Comparison of ENCODE assay signal across 9 mouse cellular contexts in the genomic region with DNA sequence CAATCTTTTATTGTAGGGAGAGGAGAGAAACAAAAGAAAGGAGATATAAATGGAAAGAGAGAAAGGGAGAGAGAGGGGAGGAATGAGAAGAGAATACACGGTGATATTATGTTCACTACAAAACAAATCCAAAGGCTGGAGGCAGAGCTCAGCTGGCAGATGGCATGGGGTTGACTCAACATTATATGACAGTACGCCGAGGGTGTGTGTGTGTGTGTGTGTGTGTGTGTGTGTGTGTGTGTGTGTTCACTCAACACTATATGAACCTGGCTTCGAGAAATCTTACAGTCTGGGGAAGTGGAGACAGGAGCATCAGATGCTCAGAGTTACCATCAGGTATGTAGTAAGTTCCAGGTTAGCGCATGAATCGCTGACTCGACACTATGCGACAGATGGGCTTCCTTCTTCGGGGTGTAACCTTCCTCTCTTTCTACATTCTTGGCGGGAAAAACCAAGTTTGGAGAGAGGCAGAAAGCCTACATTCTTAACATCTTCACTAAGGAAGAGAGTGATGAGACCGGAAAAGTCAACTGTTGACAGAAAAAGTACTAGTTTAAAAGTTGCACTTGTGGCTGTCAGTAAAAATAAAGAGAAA. TPM values are rescaled to one million over a fixed set of nuclear protein-coding genes. Genes with fewer than 3 reads are reported as not detected.
DNase-seq lines count a peak whose midpoint lies in the region; ATAC-seq and TF ChIP-seq lines count a peak whose summit lies in the region.
"Had no signal": no experiment of that assay in that cellular context is flagged by ENCODE, and none has a peak within 500 bp of the region (broad histone marks: within the 10 kb centered on the region; RNA-seq: fewer than 3 reads in every experiment).

No protein-coding gene starts in this region.

- H3K4me2 ChIP-seq in heart, embryonic 11.5 days, result peak overlapping the region; percentile 91; the same call in 1 of the 2 replicates
- no peak overlapping the region; the same call in 1 of the 2 replicates for H3K4me2 ChIP-seq in midbrain, embryonic 11.5 days
- peak overlapping the region; percentile 87; the same call in 1 of the 2 replicates for H3K4me2 ChIP-seq in limb, embryonic 14.5 days (replicated peaks; ENCODE audit: low read depth, low read length, severe bottlenecking)

- DNase-seq in heart, adult 11 months, result no peak
- DNase-seq in midbrain, embryonic 10.5 days (ENCODE audit: low spot score), result no peak
- DNase-seq in midbrain, embryonic 11.5 days (ENCODE audit: low spot score, missing footprints), result no peak
- DNase-seq in limb, embryonic 14.5 days (ENCODE audit: low spot score), result no peak
- DNase-seq in telencephalon, adult 2 months (ENCODE audit: low read depth, low spot score), result peak; percentile 39
- DNase-seq in spleen, postnatal 14 days (ENCODE audit: low spot score in 2 of 2), result no peak
- no peak for DNase-seq in ovary, postnatal 14 days (ENCODE audit: low spot score)
- DNase-seq: liver, embryonic 13.5 days had no signal

- H3K27me3 ChIP-seq in heart, embryonic 11.5 days (ENCODE audit: control insufficient read depth, insufficient read depth, low read length), result peaks cover 4% of the 10 kb centered on the region
- H3K27me3 ChIP-seq in midbrain, embryonic 10.5 days (ENCODE audit: low read depth, poor library complexity, severe bottlenecking), result peaks cover 21% of the 10 kb centered on the region
- no peaks in the 10 kb centered on the region for H3K27me3 ChIP-seq in midbrain, embryonic 11.5 days (ENCODE audit: control insufficient read depth, insufficient read depth, low read length)
- H3K27me3 ChIP-seq in limb, embryonic 14.5 days (ENCODE audit: control insufficient read depth, insufficient read depth, low read length), result no peaks in the 10 kb centered on the region; the same call in 1 of the 2 replicates
- H3K27me3 ChIP-seq: liver, embryonic 13.5 days had no signal

- no peak for ATAC-seq in heart, embryonic 11.5 days (replicated peaks; ENCODE audit: insufficient number of reproducible peaks, low FRiP score, low TSS enrichment)
- no peak for ATAC-seq in midbrain, embryonic 11.5 days (ENCODE audit: low FRiP score)
- ATAC-seq in limb, embryonic 14.5 days (ENCODE audit: low FRiP score, low read depth), result no peak

- no peak overlapping the region for H3K4me3 ChIP-seq in heart, embryonic 11.5 days (ENCODE audit: low read depth, low read length)
- peak overlapping the region; percentile 57; the same call in 1 of the 2 replicates for H3K4me3 ChIP-seq in midbrain, embryonic 10.5 days
- H3K4me3 ChIP-seq in midbrain, embryonic 11.5 days (ENCODE audit: low read depth, low read length), result no peak overlapping the region
- peak overlapping the region; percentile 50; the same call in 1 of the 2 replicates for H3K4me3 ChIP-seq in limb, embryonic 14.5 days (replicated peaks; ENCODE audit: low read length)

- TF ChIP-seq POLR2A in limb, embryonic 14.5 days (IDR thresholded peaks at IDR 0.05; ENCODE audit: borderline replicate concordance, extremely low read depth, insufficient read depth, insufficient read length), result no peak

- no peaks in the 10 kb centered on the region for H3K9me3 ChIP-seq in heart, embryonic 11.5 days (replicated peaks; ENCODE audit: control insufficient read depth, low read length)
- H3K9me3 ChIP-seq in midbrain, embryonic 10.5 days (replicated peaks), result no peaks in the 10 kb centered on the region
- no peaks in the 10 kb centered on the region for H3K9me3 ChIP-seq in midbrain, embryonic 11.5 days (ENCODE audit: control insufficient read depth, low read length)
- no peaks in the 10 kb centered on the region for H3K9me3 ChIP-seq in limb, embryonic 14.5 days (ENCODE audit: control insufficient read depth, low read length)
- H3K9me3 ChIP-seq: liver, embryonic 13.5 days had no signal

- H3K9ac ChIP-seq in heart, embryonic 11.5 days (ENCODE audit: low read depth, low read length), result no peak overlapping the region
- no peak overlapping the region for H3K9ac ChIP-seq in midbrain, embryonic 11.5 days (ENCODE audit: low read length)
- no peak overlapping the region for H3K9ac ChIP-seq in limb, embryonic 14.5 days (ENCODE audit: low read depth, low read length, severe bottlenecking)
- H3K9ac ChIP-seq: liver, embryonic 13.5 days had no signal

- WGBS in heart, embryonic 11.5 days (ENCODE audit: insufficient replicate concordance), result 79% methylated on average over 11 of the region's 11 CpGs
- 87% methylated on average over 11 of the region's 11 CpGs for WGBS in midbrain, embryonic 10.5 days
- 82% methylated on average over 11 of the region's 11 CpGs for WGBS in midbrain, embryonic 11.5 days
- 85% methylated on average over 11 of the region's 11 CpGs for WGBS in limb, embryonic 14.5 days

- no peak overlapping the region for H3K27ac ChIP-seq in heart, embryonic 11.5 days (ENCODE audit: low read depth, low read length)
- no peak overlapping the region for H3K27ac ChIP-seq in midbrain, embryonic 10.5 days (replicated peaks)
- H3K27ac ChIP-seq in midbrain, embryonic 11.5 days (ENCODE audit: low read depth, low read length), result no peak overlapping the region
- no peak overlapping the region for H3K27ac ChIP-seq in limb, embryonic 14.5 days (replicated peaks; ENCODE audit: low read depth, low read length)
- H3K27ac ChIP-seq: liver, embryonic 13.5 days had no signal

- no peaks in the 10 kb centered on the region for H3K36me3 ChIP-seq in heart, embryonic 11.5 days (ENCODE audit: control insufficient read depth, insufficient read depth, low read length)
- no peaks in the 10 kb centered on the region for H3K36me3 ChIP-seq in midbrain, embryonic 10.5 days
- no peaks in the 10 kb centered on the region for H3K36me3 ChIP-seq in midbrain, embryonic 11.5 days (ENCODE audit: control insufficient read depth, insufficient read depth, low read length)
- H3K36me3 ChIP-seq in limb, embryonic 14.5 days (ENCODE audit: control insufficient read depth, insufficient read depth, low read length), result no peaks in the 10 kb centered on the region
- H3K36me3 ChIP-seq: liver, embryonic 13.5 days had no signal

- H3K4me1 ChIP-seq in heart, embryonic 11.5 days (ENCODE audit: control insufficient read depth, insufficient read depth, low read length), result no peaks in the 10 kb centered on the region
- peaks cover 9% of the 10 kb centered on the region for H3K4me1 ChIP-seq in midbrain, embryonic 10.5 days
- peaks cover 2% of the 10 kb centered on the region; the same call in 1 of the 2 replicates for H3K4me1 ChIP-seq in midbrain, embryonic 11.5 days (ENCODE audit: control insufficient read depth, insufficient read depth, low read length)
- H3K4me1 ChIP-seq in limb, embryonic 14.5 days (ENCODE audit: control insufficient read depth, insufficient read depth, low read length), result peaks cover 26% of the 10 kb centered on the region
- H3K4me1 ChIP-seq: liver, embryonic 13.5 days had no signal

RNA-seq across cellular contexts. Expression of gene Arsj, which starts 0.5 kb away (rescaled TPM):
- polyA plus RNA-seq in heart, embryonic 11.5 days (2014; fragmentation: Nextera tagmentation; extraction: Ambion mirVana), result 0.26 and 0.34 TPM in 2 replicates
- polyA plus RNA-seq in midbrain, embryonic 10.5 days (2016; fragmentation: Nextera tagmentation; extraction: Ambion mirVana), result 0.05 and 0.12 TPM in 2 replicates
- 0.20 and 0.28 TPM in 2 replicates for polyA plus RNA-seq in midbrain, embryonic 11.5 days (2014; fragmentation: Nextera tagmentation; extraction: Ambion mirVana)
- polyA plus RNA-seq in limb, embryonic 14.5 days (2012; rRNA removed), result 5.1 and 5.3 TPM in 2 replicates
- 6.4 and 6.5 TPM in 2 replicates for polyA plus RNA-seq in limb, embryonic 14.5 days (2014; fragmentation: Nextera tagmentation; extraction: Ambion mirVana)
- polyA plus RNA-seq: liver, embryonic 13.5 days had no signal

Comparison
In these comparisons a context has a peak if more than half of its experiments do, and no peak if none do; other contexts are left out.
1. H3K4me3 ChIP-seq: peak in midbrain, embryonic 10.5 days (single experiment) and limb, embryonic 14.5 days (single experiment); none in heart, embryonic 11.5 days (single experiment) and midbrain, embryonic 11.5 days (single experiment).